Mouse (Mus musculus) hindbrain, embryonic 16.5 days (tissue): Measurements from ENCODE around the gene Kif22. TPM values are rescaled to one million over a fixed set of nuclear protein-coding genes. Genes with fewer than 3 reads are reported as not detected.

ENCODE experiments used
- ATAC-seq: fragments of 200-750 bp; cut with Nextera tagmentation; 2 replicates; pipeline ENCODE4 v1.8.0; 2017; ENCODE audit warnings: moderate TSS enrichment, moderate library complexity
- H3K27ac ChIP-seq: fragments of 300-500 bp; sonication (generic); 2 replicates; pipeline ENCODE4 v1.5.1; 2014; ENCODE audit warnings: low read depth, mild to moderate bottlenecking, control low read depth, low read length, moderate library complexity
- H3K27me3 ChIP-seq: fragments of 300-500 bp; sonication (generic); replicated peaks from 2 replicates; pipeline ENCODE4 v1.6.1; 2014; ENCODE audit warnings: low read length; ENCODE audit not compliant: control insufficient read depth, insufficient read depth
- H3K36me3 ChIP-seq: fragments of 300-500 bp; sonication (generic); 2 replicates; pipeline ENCODE4 v1.6.1; 2014; ENCODE audit warnings: mild to moderate bottlenecking, low read length, moderate library complexity, mixed read lengths; ENCODE audit not compliant: control insufficient read depth, insufficient read depth
- H3K4me1 ChIP-seq: fragments of 300-500 bp; sonication (generic); 2 replicates; pipeline ENCODE4 v1.6.1; 2014; ENCODE audit warnings: low read depth, low read length; ENCODE audit not compliant: control insufficient read depth, insufficient read depth
- H3K4me2 ChIP-seq: fragments of 300-500 bp; sonication (generic); 2 replicates; pipeline ENCODE4 v1.6.1; 2014; ENCODE audit warnings: mild to moderate bottlenecking, low read length, control low read depth, moderate library complexity
- H3K4me3 ChIP-seq: fragments of 300-500 bp; sonication (generic); 2 replicates; pipeline ENCODE4 v1.5.1; 2014; ENCODE audit warnings: mild to moderate bottlenecking, low read length, control low read depth, moderate library complexity
- H3K9ac ChIP-seq: fragments of 300-500 bp; sonication (generic); 2 replicates; pipeline ENCODE4 v1.6.1; 2014; ENCODE audit warnings: low read depth, mild to moderate bottlenecking, control low read depth, low read length, moderate library complexity
- H3K9me3 ChIP-seq: fragments of 300-500 bp; sonication (generic); 2 replicates; pipeline ENCODE4 v1.6.1; 2014; ENCODE audit warnings: mild to moderate bottlenecking, low read length, moderate library complexity; ENCODE audit not compliant: control insufficient read depth
- WGBS: fragments of 180-500 bp; shearing (Covaris S2); extraction: QIAGEN DNeasy Blood & Tissue Kit; methylation state at CpG from one replicate; pipeline ENCODE4 v1.1.7; 2014; 5-methylcytosine and 5-hydroxymethylcytosine counted together
- polyA plus RNA-seq: library from polyadenylated mRNA; unstranded; fragments of >200 nt; fragmentation: Nextera tagmentation; extraction: Ambion mirVana; gene quantifications from 2 replicates; pipeline ENCODE4 v1.2.1, GENCODE M21; 2015

Gene Kif22
- polyA plus RNA-seq, 1 experiment from 2014 or later = 22.2 TPM

DNA sequence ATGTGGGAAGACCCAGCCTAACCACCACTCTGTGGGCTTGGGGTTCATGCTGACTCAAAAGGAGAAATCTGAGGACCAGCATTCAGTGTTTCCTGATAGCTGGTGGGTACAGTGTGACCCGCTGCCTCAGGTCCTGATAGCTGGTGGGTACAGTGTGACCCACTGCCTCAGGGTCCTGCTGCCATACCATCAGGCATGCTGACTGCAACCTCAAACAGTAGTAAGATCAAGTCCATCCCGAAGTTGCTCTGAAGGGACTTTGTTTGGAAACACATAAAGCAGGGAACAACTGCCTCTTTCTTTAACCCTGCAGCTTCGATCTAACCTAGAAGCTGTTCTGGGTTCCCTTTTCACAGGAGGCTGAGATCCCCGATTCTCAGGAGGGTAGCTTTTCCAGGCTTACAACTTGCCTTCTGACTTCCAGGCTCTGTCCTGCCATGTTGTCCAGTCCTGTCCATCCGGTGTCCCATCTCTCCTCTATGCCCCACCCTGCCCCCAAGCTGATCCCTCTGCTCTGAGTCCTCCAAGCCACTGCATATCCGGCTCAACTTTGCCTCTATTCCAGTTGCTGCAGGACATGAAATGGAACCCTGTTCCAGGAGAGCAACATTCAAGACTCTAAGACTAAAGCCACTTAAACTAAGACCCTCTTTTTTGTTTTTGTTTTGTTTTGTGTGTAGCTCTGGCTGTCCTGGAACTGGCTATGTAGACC lies 34.8 kb downstream of the Kif22 start:
- H3K36me3 ChIP-seq = no peaks in the 10 kb centered on the region
- H3K27ac ChIP-seq = no peak overlapping the region
- H3K9me3 ChIP-seq = no peaks in the 10 kb centered on the region
- H3K27me3 ChIP-seq = no peaks in the 10 kb centered on the region
- H3K4me2 ChIP-seq = no peak overlapping the region
- H3K4me1 ChIP-seq = no peaks in the 10 kb centered on the region; the same call in 1 of the 2 replicates
- no peak overlapping the region for H3K4me3 ChIP-seq
- H3K9ac ChIP-seq = no peak overlapping the region
- WGBS = 88% methylated on average over 6 of the region's 6 CpGs
- ATAC-seq = no peak

DNA sequence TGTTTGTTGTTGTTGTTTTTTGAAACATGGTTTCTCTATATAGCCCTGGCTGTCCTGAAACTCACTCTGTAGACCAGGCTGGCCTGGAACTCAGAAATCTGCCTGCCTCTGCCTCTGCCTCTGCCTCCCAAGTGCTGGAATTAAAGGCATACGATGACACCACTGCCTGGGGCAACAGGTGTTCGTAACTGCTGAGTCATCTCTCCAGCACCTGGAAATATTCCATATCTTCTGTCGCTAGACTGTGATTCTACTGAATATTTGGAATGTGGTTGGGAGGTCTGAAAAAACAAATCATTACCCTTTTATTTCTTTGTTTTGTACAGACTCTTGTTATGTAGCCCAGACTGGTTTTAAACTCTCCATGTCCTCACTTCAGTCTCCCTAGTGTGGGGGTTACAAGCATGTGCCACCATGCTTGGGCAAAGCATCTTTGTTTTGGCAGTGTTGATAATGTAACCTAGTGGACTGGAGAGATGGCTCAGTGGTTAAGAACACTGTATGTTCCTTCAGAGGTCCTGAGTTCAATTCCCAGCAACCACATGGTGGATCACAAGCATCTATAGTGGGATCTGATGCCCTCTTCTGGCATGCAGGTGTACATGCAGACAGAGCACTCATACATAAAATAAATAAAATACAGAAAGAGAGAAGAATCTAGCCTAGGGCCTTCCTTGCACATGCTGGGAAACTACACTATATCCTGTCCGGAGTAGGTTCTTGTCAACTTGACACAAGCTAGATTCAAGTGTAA lies 38.0 kb downstream of the Kif22 start:
- no peaks in the 10 kb centered on the region for H3K36me3 ChIP-seq
- H3K9ac ChIP-seq = no peak overlapping the region
- no peak overlapping the region for H3K4me3 ChIP-seq
- no peak overlapping the region for H3K4me2 ChIP-seq
- H3K27me3 ChIP-seq = no peaks in the 10 kb centered on the region
- H3K4me1 ChIP-seq = no peaks in the 10 kb centered on the region; the same call in 1 of the 2 replicates
- no peak for ATAC-seq
- H3K27ac ChIP-seq = no peak overlapping the region
- 93% methylated on average over 4 of the region's 4 CpGs for WGBS
- H3K9me3 ChIP-seq = no peaks in the 10 kb centered on the region

DNA sequence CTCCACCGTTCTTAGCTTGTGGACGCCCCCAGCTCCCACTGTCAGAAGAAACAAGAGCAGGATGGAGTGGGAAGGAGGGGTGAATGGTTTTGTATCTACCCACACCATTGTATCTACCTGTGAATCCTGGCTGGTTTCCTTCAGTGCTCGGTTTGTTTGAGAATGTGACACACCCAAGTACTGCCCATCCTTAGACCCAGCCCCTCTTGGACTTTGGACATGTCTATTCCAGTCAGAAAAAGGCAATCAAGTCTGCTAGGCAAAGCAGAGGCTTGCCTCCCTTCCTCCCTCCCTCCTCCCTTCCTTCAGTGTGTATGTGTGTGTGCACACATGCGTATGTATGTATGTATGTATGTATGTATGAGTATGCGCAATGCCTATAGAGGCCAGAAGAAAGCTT lies 38.7 kb downstream of the Kif22 start:
- ATAC-seq = no peak
- Histone ChIP-seq H3K27ac (no peak overlapping the region), H3K4me2 (no peak overlapping the region), H3K27me3 (no peaks in the 10 kb centered on the region), H3K36me3 (no peaks in the 10 kb centered on the region), H3K4me1 (no peaks in the 10 kb centered on the region; the same call in 1 of the 2 replicates), H3K4me3 (no peak overlapping the region), H3K9me3 (no peaks in the 10 kb centered on the region), H3K9ac (no peak overlapping the region)
- WGBS = 86% methylated on average over 5 of the region's 5 CpGs

DNA sequence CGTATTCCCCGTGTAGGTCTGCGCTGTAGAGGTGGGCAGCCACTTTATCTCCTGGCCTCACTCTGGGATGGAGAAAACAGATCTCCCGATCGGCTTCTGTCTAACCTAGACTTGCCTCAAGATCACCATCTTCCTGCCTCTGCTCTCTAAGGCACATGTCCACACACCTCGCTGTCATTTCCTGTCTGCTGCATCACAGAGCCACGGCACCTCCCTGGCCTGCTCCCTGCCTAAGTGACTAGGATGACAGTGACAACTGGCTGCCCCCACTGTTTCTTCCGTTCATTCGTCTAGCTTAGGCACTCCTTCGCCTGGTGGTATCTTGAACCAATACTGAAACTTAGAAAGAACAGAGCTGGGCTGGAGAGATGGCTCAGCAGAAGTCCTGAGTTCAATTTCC lies 42.7 kb downstream of the Kif22 start:
- no peaks in the 10 kb centered on the region for H3K4me1 ChIP-seq
- ATAC-seq = no peak
- no peak overlapping the region for H3K4me3 ChIP-seq
- H3K27ac ChIP-seq = no peak overlapping the region
- no peaks in the 10 kb centered on the region for H3K36me3 ChIP-seq
- no peaks in the 10 kb centered on the region for H3K27me3 ChIP-seq
- no peak overlapping the region for H3K4me2 ChIP-seq
- WGBS = 84% methylated on average over 10 of the region's 10 CpGs
- no peak overlapping the region for H3K9ac ChIP-seq
- H3K9me3 ChIP-seq = no peaks in the 10 kb centered on the region

DNA sequence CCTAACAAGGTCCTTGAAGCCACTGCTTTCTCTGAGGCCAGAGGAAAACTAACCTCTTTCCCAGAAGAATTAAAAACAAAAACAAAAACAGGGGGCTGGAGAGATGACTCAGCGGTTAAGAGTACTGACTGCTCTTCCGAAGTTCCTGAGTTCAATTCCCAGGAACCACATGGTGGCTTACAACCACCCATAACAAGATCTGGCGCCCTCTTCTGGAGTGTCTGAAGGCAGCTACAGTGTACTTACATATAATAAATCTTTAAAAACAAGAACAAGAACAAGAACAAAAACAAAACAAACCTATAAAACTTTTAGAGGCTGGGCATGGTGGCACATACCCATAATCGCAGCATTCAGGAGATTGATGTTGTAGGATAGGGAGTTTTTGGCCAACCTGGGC lies 45.8 kb downstream of the Kif22 start:
- Histone ChIP-seq H3K36me3 (no peaks in the 10 kb centered on the region), H3K4me1 (no peaks in the 10 kb centered on the region), H3K9ac (no peak overlapping the region), H3K4me3 (no peak overlapping the region), H3K27ac (no peak overlapping the region), H3K27me3 (no peaks in the 10 kb centered on the region), H3K9me3 (no peaks in the 10 kb centered on the region), H3K4me2 (no peak overlapping the region)
- 85% methylated on average over 4 of the region's 4 CpGs for WGBS
- ATAC-seq = no peak

DNA sequence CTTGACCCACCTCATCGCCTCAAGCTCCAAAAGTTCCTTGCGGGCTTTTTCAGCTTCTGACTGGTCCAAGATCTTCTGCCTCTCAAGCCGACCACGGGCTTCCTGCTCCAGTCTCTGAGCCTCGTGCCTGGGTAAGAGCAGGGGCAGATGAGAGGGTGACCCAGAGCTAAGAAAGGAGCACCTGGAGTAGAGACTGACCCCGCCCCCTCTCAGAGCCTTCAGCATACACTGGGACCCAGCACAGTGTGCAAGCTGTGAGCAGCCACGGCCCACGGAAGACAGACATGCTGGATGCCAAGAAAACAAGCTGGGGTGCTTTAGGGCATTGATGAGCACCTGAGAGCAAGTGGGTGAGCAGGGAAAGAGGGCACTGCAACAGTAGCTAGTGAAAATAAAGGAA lies 53.5 kb downstream of the Kif22 start:
- no peak for ATAC-seq
- Histone ChIP-seq H3K4me1 (no peaks in the 10 kb centered on the region), H3K9me3 (no peaks in the 10 kb centered on the region), H3K4me3 (no peak overlapping the region), H3K27me3 (no peaks in the 10 kb centered on the region), H3K36me3 (no peaks in the 10 kb centered on the region), H3K9ac (no peak overlapping the region), H3K4me2 (no peak overlapping the region), H3K27ac (no peak overlapping the region)
- 78% methylated on average over 8 of the region's 8 CpGs for WGBS

DNA sequence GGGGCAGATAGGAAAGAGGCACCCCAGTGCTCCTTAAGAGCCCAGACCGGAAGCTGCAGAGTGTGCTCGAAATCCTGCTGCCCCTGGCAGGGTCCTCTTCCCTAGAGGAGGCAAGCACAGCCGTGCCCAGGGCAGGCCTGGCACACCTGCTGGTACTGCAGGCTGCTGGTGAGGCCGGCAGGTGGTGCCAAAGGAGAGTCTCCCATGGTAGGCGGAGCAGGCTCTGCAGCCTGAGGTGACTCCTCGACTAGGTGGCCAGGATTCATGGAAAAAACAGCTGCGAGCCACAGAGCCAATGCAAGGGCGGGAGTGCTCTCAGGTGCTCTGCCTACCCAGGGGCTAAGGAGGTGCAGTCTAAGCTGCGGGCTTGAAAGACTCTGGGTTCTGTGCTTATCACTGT lies 56.0 kb downstream of the Kif22 start:
- Histone ChIP-seq H3K27ac (no peak overlapping the region), H3K4me3 (no peak overlapping the region), H3K36me3 (no peaks in the 10 kb centered on the region), H3K9ac (no peak overlapping the region), H3K4me2 (no peak overlapping the region), H3K9me3 (no peaks in the 10 kb centered on the region), H3K4me1 (no peaks in the 10 kb centered on the region), H3K27me3 (no peaks in the 10 kb centered on the region)
- 41% methylated on average over 9 of the region's 9 CpGs for WGBS
- ATAC-seq = no peak

DNA sequence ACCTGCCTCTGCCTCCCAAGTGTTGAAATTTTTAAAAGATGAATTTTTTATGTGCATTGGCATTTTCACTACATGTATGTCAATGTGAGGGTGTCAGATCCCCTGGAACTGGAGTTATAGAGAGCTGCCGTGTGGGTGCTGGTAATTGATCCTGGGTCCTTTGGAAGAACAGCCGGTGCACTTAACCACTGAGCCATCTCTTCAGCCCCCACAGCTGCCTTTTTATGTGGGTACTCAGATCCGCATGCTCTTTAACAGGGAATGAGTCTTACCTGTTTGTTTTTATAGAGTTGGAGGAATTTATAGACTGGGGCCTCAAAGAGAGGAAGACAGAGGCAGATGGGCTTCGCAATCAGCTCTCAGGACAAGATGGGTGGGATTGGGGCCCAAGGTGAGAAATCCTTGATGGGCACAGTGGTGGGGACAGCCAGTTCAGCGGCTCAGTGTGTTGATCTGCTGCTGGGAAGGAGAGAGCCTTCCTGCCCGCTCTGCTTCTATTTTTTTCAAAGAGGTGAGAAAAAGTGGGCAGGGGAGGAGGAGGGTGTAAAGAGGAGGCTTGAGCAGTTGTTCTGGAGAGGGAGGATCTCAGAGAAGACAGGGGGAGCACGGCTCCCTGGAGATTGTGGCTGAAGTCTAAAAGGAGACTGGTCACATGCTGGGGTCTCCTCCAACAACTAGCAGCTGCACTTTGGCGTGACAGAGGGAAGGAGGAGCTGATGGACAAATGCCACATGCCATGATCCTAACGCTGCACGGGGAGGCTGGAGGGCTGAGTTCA lies 57.4 kb downstream of the Kif22 start:
- H3K4me1 ChIP-seq = no peaks in the 10 kb centered on the region
- no peak overlapping the region for H3K27ac ChIP-seq
- 66% methylated on average over 10 of the region's 10 CpGs for WGBS
- no peak for ATAC-seq
- 0 out of 2 replicates have a peak, but pooled peaks cover under 1% of the 10 kb centered on the region for H3K36me3 ChIP-seq
- H3K27me3 ChIP-seq = no peaks in the 10 kb centered on the region
- no peak overlapping the region for H3K4me3 ChIP-seq
- H3K4me2 ChIP-seq = no peak overlapping the region
- H3K9ac ChIP-seq = no peak overlapping the region
- no peaks in the 10 kb centered on the region for H3K9me3 ChIP-seq

DNA sequence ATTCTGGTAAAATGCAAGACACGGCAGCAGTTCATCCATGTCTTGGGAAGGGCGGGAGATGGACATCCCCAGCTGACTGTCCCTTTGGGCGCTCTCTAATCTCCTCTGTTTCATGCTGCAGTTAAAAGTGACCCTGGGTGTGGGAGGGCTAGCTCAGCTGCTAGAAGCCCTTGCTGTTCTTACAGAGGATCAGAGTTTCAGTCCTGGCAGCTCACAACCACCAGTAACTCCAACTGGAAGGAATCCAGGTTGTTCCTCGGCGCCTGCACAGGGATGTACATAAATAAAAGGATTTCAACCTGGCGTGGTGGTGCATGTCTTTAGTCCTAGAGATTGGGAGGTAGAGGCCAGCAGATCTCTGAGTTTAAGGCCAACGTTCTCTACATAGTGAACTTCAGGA lies 59.2 kb downstream of the Kif22 start:
- 85% methylated on average over 7 of the region's 7 CpGs for WGBS
- H3K4me3 ChIP-seq = no peak overlapping the region
- no peak overlapping the region for H3K27ac ChIP-seq
- no peak for ATAC-seq
- H3K9me3 ChIP-seq = no peaks in the 10 kb centered on the region
- no peaks in the 10 kb centered on the region for H3K4me1 ChIP-seq
- H3K36me3 ChIP-seq = peaks cover 15% of the 10 kb centered on the region; the same call in 1 of the 2 replicates
- H3K4me2 ChIP-seq = no peak overlapping the region
- H3K27me3 ChIP-seq = no peaks in the 10 kb centered on the region
- no peak overlapping the region for H3K9ac ChIP-seq
